Mouse (Mus musculus): ENCODE measurements around the gene Ranbp17. TPM values are rescaled to one million over a fixed set of nuclear protein-coding genes. Genes with fewer than 3 reads are reported as not detected.

Ranbp17 gene
- polyA plus RNA-seq, 2 experiments: 1.7 to 3.3 TPM

GRCm38 (mm10) chr11:33200764-33201625, 312.6 kb downstream of the Ranbp17 start:
- Histone ChIP-seq H3K9ac (replicated peaks) (no peak overlapping the region), H3K4me1 (replicated peaks; ENCODE audit: control insufficient read depth in 2 of 2, insufficient read depth in 2 of 2, low read length in 1 of 2) (no peaks in the 10 kb centered on the region), H3K9me3 (ENCODE audit: control insufficient read depth, low read length) (no peaks in the 10 kb centered on the region), H3K36me3 (replicated peaks; ENCODE audit: control insufficient read depth, insufficient read depth, low read depth) (no peaks in the 10 kb centered on the region), H3K4me3 (ENCODE audit: insufficient read depth in 1 of 2, low read depth in 2 of 2, low read length in 2 of 2) (0 out of 4 replicates have a peak overlapping the region, but pooled peaks of 1 of the 2 experiments have one; percentile 14), H3K4me2 (ENCODE audit: low read depth) (peak overlapping the region; percentile 18; the same call in 1 of the 2 replicates), H3K27ac (no peak overlapping the region), H3K27me3 (ENCODE audit: control insufficient read depth, insufficient read depth, low read length) (peaks cover 100% of the 10 kb centered on the region)
- 1% methylated on average over 74 of the region's 76 CpGs for WGBS (ENCODE audit: insufficient replicate concordance)
- ATAC-seq (ENCODE audit: insufficient read depth): no peak
- no peak for DNase-seq (ENCODE audit: low read depth in 3 of 3, low spot score in 3 of 3)
- no peak for TF ChIP-seq CTCF (IDR thresholded peaks at IDR 0.05; ENCODE audit: low read depth)

- no peak for ATAC-seq (ENCODE audit: insufficient read depth)
- TF ChIP-seq CTCF (IDR thresholded peaks at IDR 0.05; ENCODE audit: low read depth): no peak
- H3K36me3 ChIP-seq (replicated peaks; ENCODE audit: control insufficient read depth, insufficient read depth, low read depth): no peaks in the 10 kb centered on the region
- H3K4me3 ChIP-seq (ENCODE audit: insufficient read depth in 1 of 2, low read depth in 2 of 2, low read length in 2 of 2): no peak overlapping the region
- H3K27me3 ChIP-seq (ENCODE audit: control insufficient read depth, insufficient read depth, low read length): peaks cover 100% of the 10 kb centered on the region
- 0 out of 2 replicates have a peak overlapping the region, but pooled peaks have one; percentile 18 for H3K4me2 ChIP-seq (ENCODE audit: low read depth)
- H3K4me1 ChIP-seq (replicated peaks; ENCODE audit: control insufficient read depth in 2 of 2, insufficient read depth in 2 of 2, low read length in 1 of 2): no peaks in the 10 kb centered on the region
- WGBS (ENCODE audit: insufficient replicate concordance): 2% methylated on average over 45 of the region's 45 CpGs
- H3K27ac ChIP-seq: no peak overlapping the region
- H3K9ac ChIP-seq (replicated peaks): no peak overlapping the region
- no peaks in the 10 kb centered on the region for H3K9me3 ChIP-seq (ENCODE audit: control insufficient read depth, low read length)
- DNase-seq (ENCODE audit: low read depth in 3 of 3, low spot score in 3 of 3): no peak
These were observed 313.4 kb downstream of the Ranbp17 start for GRCm38 (mm10) chr11:33199906-33200763.

GRCm38 (mm10) chr11:33199117-33199514, 314.4 kb downstream of the Ranbp17 start:
- Histone ChIP-seq H3K4me3 (ENCODE audit: insufficient read depth in 1 of 2, low read depth in 2 of 2, low read length in 2 of 2) (no peak overlapping the region), H3K27ac (no peak overlapping the region), H3K9ac (replicated peaks) (no peak overlapping the region), H3K4me2 (ENCODE audit: low read depth) (no peak overlapping the region), H3K36me3 (replicated peaks; ENCODE audit: control insufficient read depth, insufficient read depth, low read depth) (no peaks in the 10 kb centered on the region), H3K27me3 (ENCODE audit: control insufficient read depth, insufficient read depth, low read length) (peaks cover 96% of the 10 kb centered on the region), H3K9me3 (ENCODE audit: control insufficient read depth, low read length) (no peaks in the 10 kb centered on the region), H3K4me1 (replicated peaks; ENCODE audit: control insufficient read depth in 2 of 2, insufficient read depth in 2 of 2, low read length in 1 of 2) (no peaks in the 10 kb centered on the region)
- DNase-seq (ENCODE audit: low read depth in 3 of 3, low spot score in 3 of 3) (no peak), ATAC-seq (ENCODE audit: insufficient read depth) (no peak)
- TF ChIP-seq EP300 (IDR thresholded peaks at IDR 0.05; ENCODE audit: low read depth) (no peak), CTCF (IDR thresholded peaks at IDR 0.05; ENCODE audit: low read depth) (no peak)
- 4% methylated on average over 15 of the region's 15 CpGs for WGBS (ENCODE audit: insufficient replicate concordance)

GRCm38 (mm10) chr11:33198351-33199116, 315.0 kb downstream of the Ranbp17 start:
- no peak overlapping the region for H3K4me3 ChIP-seq (ENCODE audit: insufficient read depth in 1 of 2, low read depth in 2 of 2, low read length in 2 of 2)
- DNase-seq (ENCODE audit: low read depth in 3 of 3, low spot score in 3 of 3) (no peak), ATAC-seq (ENCODE audit: insufficient read depth) (no peak)
- H3K36me3 ChIP-seq (replicated peaks; ENCODE audit: control insufficient read depth, insufficient read depth, low read depth): no peaks in the 10 kb centered on the region
- no peaks in the 10 kb centered on the region for H3K4me1 ChIP-seq (replicated peaks; ENCODE audit: control insufficient read depth in 2 of 2, insufficient read depth in 2 of 2, low read length in 1 of 2)
- no peak for TF ChIP-seq EP300 (IDR thresholded peaks at IDR 0.05; ENCODE audit: low read depth)
- TF ChIP-seq CTCF (IDR thresholded peaks at IDR 0.05; ENCODE audit: low read depth): no peak
- WGBS (ENCODE audit: insufficient replicate concordance): 20% methylated on average over 22 of the region's 22 CpGs
- peaks cover 96% of the 10 kb centered on the region for H3K27me3 ChIP-seq (ENCODE audit: control insufficient read depth, insufficient read depth, low read length)
- no peak overlapping the region for H3K4me2 ChIP-seq (ENCODE audit: low read depth)
- H3K9ac ChIP-seq (replicated peaks): no peak overlapping the region
- H3K9me3 ChIP-seq (ENCODE audit: control insufficient read depth, low read length): no peaks in the 10 kb centered on the region
- no peak overlapping the region for H3K27ac ChIP-seq
